Mouse (Mus musculus) left cerebral cortex, adult 2 months (tissue): ENCODE results near the gene Ackr4. TPM values are rescaled to one million over a fixed set of nuclear protein-coding genes. Genes with fewer than 3 reads are reported as not detected.

Experiments
- DNase-seq, 2 experiments: peaks; one replicate each; pipeline ENCODE4 v3.0.0; 2021 to 2022; ENCODE audit warnings: low spot score in 2 of 2, mixed read lengths in 1 of 2; ENCODE audit errors: extremely low spot score in 1 of 2
- H3K27ac ChIP-seq: fragments of 200-600 bp; 2 replicates; pipeline ENCODE4 v1.8.1; 2022
- H3K4me3 ChIP-seq: fragments of 200-600 bp; 2 replicates; pipeline ENCODE4 v1.8.1; 2022
- CTCF ChIP-seq: fragments of 200-600 bp; IDR thresholded peaks from 2 replicates; pipeline ENCODE4 v1.8.1; 2022; ENCODE audit warnings: antibody characterized with exemption, mild to moderate bottlenecking, moderate library complexity
- intact Hi-C: fragments of 180-260 bp; cut with DNase I; formaldehyde crosslinking; loops from one replicate; pipeline ENCODE4 v1.15.1; 2025
- total RNA-seq, 2 experiments: library from RNA; stranded (reverse); gene quantifications; 2 replicates each; pipeline ENCODE4 v1.2.3; 2021

The Ackr4 gene
- total RNA-seq, 2 experiments from 2014 or later, result 0.20 TPM; not detected in 1

- intact Hi-C loops, result no loop called here
- Histone ChIP-seq H3K27ac (no peak overlapping the region), H3K4me3 (no peak overlapping the region)
- peak; percentile 86 for TF ChIP-seq CTCF
- peak; percentile 65 to 71 for DNase-seq
Observed at GRCm38 (mm10) chr9:104035261-104036015, 91.3 kb downstream of the Ackr4 start.

GRCm38 (mm10) chr9:104034718-104035117 is 92.0 kb downstream of the Ackr4 start:
- no peak overlapping the region for H3K27ac ChIP-seq
- TF ChIP-seq CTCF, result no peak
- DNase-seq, result no peak
- H3K4me3 ChIP-seq, result no peak overlapping the region
- intact Hi-C loops, result no loop called here

- DNase-seq, result no peak
- no peak for TF ChIP-seq CTCF
- intact Hi-C loops, result no loop called here
- no peak overlapping the region for H3K27ac ChIP-seq
- H3K4me3 ChIP-seq, result no peak overlapping the region
Observed at GRCm38 (mm10) chr9:104034231-104034630, 92.5 kb downstream of the Ackr4 start.

Other genes starting within 250 kb of the Ackr4 start
- gene Nphp3, start 124.4 kb downstream of the Ackr4 start, total RNA-seq, result 1 to 10 TPM; 7.9 to 8.3 TPM
- not detected for gene Gm28305, start 86.3 kb downstream of the Ackr4 start, total RNA-seq
- gene Uba5, start 63.8 kb downstream of the Ackr4 start, total RNA-seq, result 10 to 100 TPM; 39.2 to 42.2 TPM
- gene Acad11, start 63.6 kb downstream of the Ackr4 start, total RNA-seq, result 10 to 100 TPM; 21.4 to 24.7 TPM
- 10 to 100 TPM; 73.4 to 76.2 TPM for gene Dnajc13, start 136.0 kb upstream of the Ackr4 start, total RNA-seq
- under 1 TPM; 0.28 to 0.34 TPM for gene Acpp, start 210.8 kb upstream of the Ackr4 start, total RNA-seq